Mouse (Mus musculus) ES-E14 (cell line): ENCODE measurements at regions not wholly inside any gene's neighbourhood (a gene's known extent, or its start where the extent isn't known, plus 50 kb on each side); places are given as distances from the start of the nearest gene placed in this dataset.

Source experiments
- HCFC1 ChIP-seq: IDR thresholded peaks from 2 replicates; pipeline ENCODE4 v1.6.1; 2012; ENCODE audit warnings: low read length, inconsistent platforms, borderline replicate concordance; ENCODE audit not compliant: insufficient read depth
- MAFK ChIP-seq: IDR thresholded peaks from 2 replicates; pipeline ENCODE4 v1.6.1; 2014; ENCODE audit warnings: mild to moderate bottlenecking, low read depth, low read length, inconsistent platforms; ENCODE audit not compliant: insufficient read depth
- ZC3H11A ChIP-seq: IDR thresholded peaks from 2 replicates; pipeline ENCODE4 v1.6.1; 2012; ENCODE audit warnings: low read depth, mild to moderate bottlenecking, inconsistent platforms, low read length, borderline replicate concordance
- ZNF384 ChIP-seq: IDR thresholded peaks from 2 replicates; pipeline ENCODE4 v1.6.1; 2012; ENCODE audit warnings: low read depth, low read length, inconsistent platforms

DNA sequence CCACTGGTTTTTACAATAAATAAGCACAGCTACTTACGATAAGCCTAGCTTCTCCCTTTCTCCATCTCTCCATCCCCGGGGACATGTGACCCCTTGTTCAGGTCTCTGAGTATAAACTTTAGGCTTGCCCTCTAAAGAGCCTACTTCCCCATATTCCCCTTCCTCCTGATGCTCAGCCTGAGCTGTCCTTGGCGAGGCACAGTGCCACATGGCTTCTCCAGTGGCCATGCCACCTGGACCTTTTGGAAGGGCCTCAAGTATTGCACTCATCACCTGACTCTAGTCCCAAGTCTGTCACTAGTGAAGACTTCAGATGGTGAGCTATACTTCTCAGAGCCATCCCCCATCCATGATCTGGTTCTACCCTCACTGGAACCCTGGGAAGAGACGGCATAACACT lies 64.1 kb upstream of the Pcbd1 start:
- no peak for TF ChIP-seq ZNF384
- TF ChIP-seq MAFK: no peak
- no peak for TF ChIP-seq HCFC1
- TF ChIP-seq ZC3H11A: no peak
